Mouse (Mus musculus) kidney, embryonic 16.5 days (tissue): ENCODE measurements at regions not wholly inside any gene's neighbourhood (a gene's known extent, or its start where the extent isn't known, plus 50 kb on each side); places are given as distances from the start of the nearest gene placed in this dataset.

Source experiments
- ATAC-seq: fragments of 200-750 bp; cut with Nextera tagmentation; 2 replicates; pipeline ENCODE4 v1.8.0; 2017; ENCODE audit warnings: moderate TSS enrichment; ENCODE audit not compliant: low FRiP score, low TSS enrichment
- H3K27ac ChIP-seq: fragments of 300-500 bp; sonication (generic); 2 replicates; pipeline ENCODE4 v1.5.1; 2014; ENCODE audit warnings: low read length
- H3K27me3 ChIP-seq: fragments of 300-500 bp; sonication (generic); 2 replicates; pipeline ENCODE4 v1.6.1; 2014; ENCODE audit warnings: low read length, control low read depth, mixed read lengths; ENCODE audit not compliant: insufficient read depth
- H3K36me3 ChIP-seq: fragments of 300-500 bp; sonication (generic); 2 replicates; pipeline ENCODE4 v1.6.1; 2014; ENCODE audit warnings: low read length, control low read depth, mixed read lengths; ENCODE audit not compliant: insufficient read depth
- H3K4me1 ChIP-seq: fragments of 300-500 bp; sonication (generic); 2 replicates; pipeline ENCODE4 v1.6.1; 2014; ENCODE audit warnings: low read length, control low read depth, mixed read lengths; ENCODE audit not compliant: insufficient read depth
- H3K4me2 ChIP-seq: fragments of 300-500 bp; sonication (generic); replicated peaks from 2 replicates; pipeline ENCODE4 v1.6.1; 2014; ENCODE audit warnings: low read depth, low read length
- H3K4me3 ChIP-seq: fragments of 300-500 bp; sonication (generic); 2 replicates; pipeline ENCODE4 v1.5.1; 2014; ENCODE audit warnings: mild to moderate bottlenecking, low read length
- H3K9ac ChIP-seq: fragments of 300-500 bp; sonication (generic); replicated peaks from 2 replicates; pipeline ENCODE4 v1.6.1; 2014; ENCODE audit warnings: low read length
- H3K9me3 ChIP-seq: fragments of 300-500 bp; sonication (generic); 2 replicates; pipeline ENCODE4 v1.6.1; 2016; ENCODE audit warnings: low read length, control low read depth
- WGBS: fragments of 180-500 bp; shearing (Covaris S2); extraction: QIAGEN DNeasy Blood & Tissue Kit; methylation state at CpG from one replicate; pipeline ENCODE4 v1.1.7; 2014; 5-methylcytosine and 5-hydroxymethylcytosine counted together

DNA sequence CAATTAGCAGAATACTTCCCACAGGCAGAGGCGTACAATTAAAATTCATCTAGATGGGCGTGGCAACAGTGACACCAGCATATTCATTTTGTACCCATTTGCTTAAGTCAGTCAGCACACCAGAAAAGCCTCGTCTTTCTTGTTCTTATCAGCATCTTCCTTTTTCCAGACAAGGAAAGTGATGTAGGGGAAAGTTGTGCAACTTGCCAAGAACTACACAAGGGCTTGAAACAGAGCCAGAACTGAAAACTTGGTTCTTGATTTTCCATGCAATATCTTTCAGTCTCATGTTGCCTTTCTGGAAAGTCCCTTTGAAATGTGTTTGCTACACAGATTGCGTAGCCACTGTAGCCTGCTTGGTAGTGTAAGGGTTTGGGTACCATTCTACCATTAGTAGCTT is 401.9 kb upstream of the Btbd3 start:
- no peaks in the 10 kb centered on the region for H3K9me3 ChIP-seq
- no peak overlapping the region for H3K9ac ChIP-seq
- no peaks in the 10 kb centered on the region for H3K36me3 ChIP-seq
- H3K4me3 ChIP-seq: no peak overlapping the region
- no peak for ATAC-seq
- no peaks in the 10 kb centered on the region for H3K27me3 ChIP-seq
- no peak overlapping the region for H3K4me2 ChIP-seq
- H3K27ac ChIP-seq: no peak overlapping the region
- WGBS: 64% methylated on average over 4 of the region's 4 CpGs
- no peaks in the 10 kb centered on the region for H3K4me1 ChIP-seq

GRCm38 (mm10) chr2:137853399-137854259 is 402.7 kb upstream of the Btbd3 start:
- H3K27me3 ChIP-seq: no peaks in the 10 kb centered on the region
- H3K4me3 ChIP-seq: no peak overlapping the region
- no peaks in the 10 kb centered on the region for H3K36me3 ChIP-seq
- H3K4me2 ChIP-seq: no peak overlapping the region
- 24% methylated on average over 10 of the region's 10 CpGs for WGBS
- H3K4me1 ChIP-seq: no peaks in the 10 kb centered on the region
- ATAC-seq: peak; percentile 27; the same call in 1 of the 2 replicates
- no peak overlapping the region for H3K9ac ChIP-seq
- no peak overlapping the region for H3K27ac ChIP-seq
- H3K9me3 ChIP-seq: no peaks in the 10 kb centered on the region

- Histone ChIP-seq H3K4me2 (no peak overlapping the region), H3K9me3 (no peaks in the 10 kb centered on the region), H3K4me1 (no peaks in the 10 kb centered on the region), H3K27me3 (no peaks in the 10 kb centered on the region), H3K4me3 (no peak overlapping the region), H3K27ac (no peak overlapping the region), H3K36me3 (no peaks in the 10 kb centered on the region), H3K9ac (no peak overlapping the region)
- WGBS: 55% methylated on average over 2 of the region's 2 CpGs
- no peak for ATAC-seq
Measured at GRCm38 (mm10) chr2:137847901-137848300, 408.5 kb upstream of the Btbd3 start.

- Histone ChIP-seq H3K9ac (no peak overlapping the region), H3K4me1 (no peaks in the 10 kb centered on the region), H3K9me3 (no peaks in the 10 kb centered on the region), H3K36me3 (no peaks in the 10 kb centered on the region), H3K4me2 (no peak overlapping the region), H3K4me3 (no peak overlapping the region), H3K27ac (no peak overlapping the region), H3K27me3 (no peaks in the 10 kb centered on the region)
- WGBS: 79% methylated on average over 8 of the region's 8 CpGs
- no peak for ATAC-seq
Measured at GRCm38 (mm10) chr2:137827814-137828374, 428.5 kb upstream of the Btbd3 start.

DNA sequence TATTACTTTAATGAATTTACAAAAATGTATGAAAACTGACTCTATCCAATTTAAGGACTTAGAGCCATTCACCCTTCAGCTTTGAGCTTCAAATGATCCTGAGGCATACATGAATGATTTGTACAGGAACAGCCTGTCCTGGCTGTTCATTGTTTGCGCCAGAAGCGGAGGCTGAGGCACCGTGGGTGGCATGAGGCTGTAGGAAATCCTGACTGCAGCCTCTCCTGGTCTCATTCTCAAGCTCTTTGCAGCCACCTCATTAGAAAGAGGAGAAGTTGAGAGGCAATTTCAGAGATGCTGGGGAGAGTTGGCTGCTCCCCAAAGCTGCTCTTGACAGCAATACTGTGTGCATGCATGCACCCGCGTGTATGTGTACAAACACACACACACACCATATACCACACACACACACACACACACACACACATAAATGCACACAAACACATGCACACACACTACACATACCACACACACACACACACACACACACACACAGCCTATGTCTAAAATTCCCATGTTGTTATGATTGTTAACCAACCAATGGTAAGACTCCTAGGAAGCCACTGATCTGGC is 434.9 kb upstream of the Btbd3 start:
- no peak overlapping the region for H3K4me3 ChIP-seq
- no peak overlapping the region for H3K27ac ChIP-seq
- no peaks in the 10 kb centered on the region for H3K36me3 ChIP-seq
- no peak overlapping the region for H3K9ac ChIP-seq
- ATAC-seq: no peak
- WGBS: 83% methylated on average over 5 of the region's 5 CpGs
- no peaks in the 10 kb centered on the region for H3K27me3 ChIP-seq
- no peak overlapping the region for H3K4me2 ChIP-seq
- no peaks in the 10 kb centered on the region for H3K9me3 ChIP-seq
- H3K4me1 ChIP-seq: no peaks in the 10 kb centered on the region

GRCm38 (mm10) chr2:137814945-137815344 is 441.4 kb upstream of the Btbd3 start:
- Histone ChIP-seq H3K4me1 (no peaks in the 10 kb centered on the region), H3K27ac (no peak overlapping the region), H3K9me3 (no peaks in the 10 kb centered on the region), H3K36me3 (no peaks in the 10 kb centered on the region), H3K4me3 (no peak overlapping the region), H3K9ac (no peak overlapping the region), H3K27me3 (no peaks in the 10 kb centered on the region), H3K4me2 (no peak overlapping the region)
- no peak for ATAC-seq
- 90% methylated on average over 1 of the region's 1 CpGs for WGBS

DNA sequence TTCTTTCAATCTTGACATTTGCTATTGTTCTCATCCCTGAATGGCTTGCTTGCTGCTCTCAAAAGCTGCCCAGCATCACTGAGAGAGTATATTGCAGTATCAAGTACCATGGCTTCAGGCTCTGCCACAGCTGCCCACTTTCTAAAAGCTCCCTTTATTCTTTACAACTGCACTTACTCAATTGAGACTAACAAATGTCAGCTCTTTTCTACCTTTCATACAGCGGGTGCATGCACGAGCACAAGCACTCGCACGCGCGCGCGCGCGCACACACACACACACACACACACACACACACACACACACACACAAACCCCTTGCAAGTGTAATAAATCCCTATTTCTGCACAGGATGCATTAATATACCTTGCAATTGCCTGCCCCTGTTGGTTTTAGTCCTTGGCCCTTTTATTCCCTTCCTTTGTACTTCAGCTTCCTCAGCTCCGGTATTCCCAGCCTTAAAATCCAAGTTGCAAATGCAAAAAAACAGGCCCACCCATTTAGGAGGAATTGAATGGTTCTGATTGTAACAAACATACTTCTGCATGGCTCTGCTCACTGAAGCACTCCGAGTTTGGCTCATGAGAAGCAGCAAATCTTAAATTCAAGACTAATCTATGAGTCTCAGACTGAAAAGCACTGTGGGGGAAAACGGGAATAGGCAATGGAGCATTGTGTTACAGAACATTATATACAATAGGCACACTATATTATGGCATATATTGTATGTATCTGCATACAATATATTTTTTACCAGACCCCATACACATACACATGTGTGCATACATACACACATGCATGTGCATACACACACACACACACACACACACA is 447.7 kb upstream of the Btbd3 start:
- ATAC-seq: no peak
- H3K27ac ChIP-seq: no peak overlapping the region
- no peaks in the 10 kb centered on the region for H3K4me1 ChIP-seq
- H3K36me3 ChIP-seq: no peaks in the 10 kb centered on the region
- 90% methylated on average over 13 of the region's 13 CpGs for WGBS
- H3K4me2 ChIP-seq: no peak overlapping the region
- H3K27me3 ChIP-seq: no peaks in the 10 kb centered on the region
- no peak overlapping the region for H3K9ac ChIP-seq
- no peaks in the 10 kb centered on the region for H3K9me3 ChIP-seq
- H3K4me3 ChIP-seq: no peak overlapping the region

DNA sequence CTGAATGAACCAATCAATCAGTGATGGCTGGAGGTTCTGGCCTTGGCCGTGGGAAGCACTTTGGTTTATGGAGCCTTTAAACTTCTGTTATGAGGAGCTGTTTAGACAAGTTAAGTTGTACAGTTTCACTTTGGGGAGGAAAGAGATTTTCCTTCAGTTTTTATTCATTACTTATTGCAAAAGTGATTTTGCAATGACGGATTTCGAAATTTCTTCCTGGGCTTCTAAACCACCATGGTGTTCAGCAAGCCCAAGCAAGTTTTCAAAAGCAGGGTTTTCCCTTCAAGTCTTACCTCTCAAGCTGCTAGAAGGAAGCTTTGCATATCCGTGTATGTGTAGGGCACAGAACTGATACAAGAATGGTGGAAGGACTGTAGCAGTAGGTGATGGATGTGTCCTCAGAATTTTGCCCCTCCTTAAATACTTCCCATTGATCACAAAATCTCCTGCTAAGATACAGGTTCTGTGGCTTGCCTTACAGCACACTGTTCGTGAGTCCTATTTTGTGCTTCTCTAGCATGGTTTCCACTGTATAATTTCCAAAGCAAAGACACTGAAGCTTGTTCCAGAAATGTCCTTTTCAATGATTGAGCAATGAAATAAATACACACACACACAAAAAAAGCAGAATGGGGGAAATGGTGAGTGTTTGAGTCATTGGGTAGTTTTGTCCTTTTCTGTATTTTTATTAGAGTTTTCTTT is 448.6 kb upstream of the Btbd3 start:
- no peak overlapping the region for H3K9ac ChIP-seq
- no peaks in the 10 kb centered on the region for H3K36me3 ChIP-seq
- no peaks in the 10 kb centered on the region for H3K4me1 ChIP-seq

GRCm38 (mm10) chr2:137794841-137795240 is 461.5 kb upstream of the Btbd3 start:
- no peaks in the 10 kb centered on the region for H3K36me3 ChIP-seq
- H3K4me3 ChIP-seq: no peak overlapping the region
- H3K4me2 ChIP-seq: no peak overlapping the region
- H3K9ac ChIP-seq: no peak overlapping the region
- whole genome bisulfite sequencing: 43% methylated on average over 2 of the region's 2 CpGs
- no peaks in the 10 kb centered on the region for H3K4me1 ChIP-seq
- no peaks in the 10 kb centered on the region for H3K9me3 ChIP-seq
- H3K27me3 ChIP-seq: no peaks in the 10 kb centered on the region
- no peak overlapping the region for H3K27ac ChIP-seq
- ATAC-seq: peak; percentile 27; the same call in 1 of the 2 replicates

More for the DNA sequence above, 448.6 kb upstream of the Btbd3 start:
- Histone ChIP-seq H3K4me3 (no peak overlapping the region), H3K27ac (no peak overlapping the region), H3K9me3 (no peaks in the 10 kb centered on the region), H3K27me3 (no peaks in the 10 kb centered on the region), H3K4me2 (no peak overlapping the region)
- ATAC-seq: no peak
- WGBS: 77% methylated on average over 5 of the region's 5 CpGs
